Mouse (Mus musculus) kidney, postnatal 25 days (tissue): ENCODE measurements around the gene Rnf10.

Experiments
- DNase-seq, 2 experiments: peaks; one replicate each; pipeline ENCODE4 v3.0.0; 2021; ENCODE audit warnings: mixed read lengths in 2 of 2

Gene Rnf10

GRCm38 (mm10) chr5:115233031-115233780, 39.5 kb downstream of the Rnf10 start:
- DNase-seq, result no peak

- DNase-seq, result no peak
These were observed 40.2 kb downstream of the Rnf10 start for GRCm38 (mm10) chr5:115232516-115232915.

GRCm38 (mm10) chr5:115231552-115232120, 41.1 kb downstream of the Rnf10 start:
- no peak for DNase-seq

- DNase-seq, result no peak
These were observed 41.7 kb downstream of the Rnf10 start for GRCm38 (mm10) chr5:115230830-115231551.

- DNase-seq, result no peak
These were observed 50.2 kb downstream of the Rnf10 start for GRCm38 (mm10) chr5:115222485-115222884.

GRCm38 (mm10) chr5:115220931-115221640, 51.6 kb downstream of the Rnf10 start:
- no peak for DNase-seq

- DNase-seq, result no peak
These were observed 54.7 kb downstream of the Rnf10 start for GRCm38 (mm10) chr5:115217998-115218397.

GRCm38 (mm10) chr5:115215273-115216185, 57.2 kb downstream of the Rnf10 start:
- DNase-seq, result no peak

GRCm38 (mm10) chr5:115214864-115215263, 57.8 kb downstream of the Rnf10 start:
- DNase-seq, result no peak

GRCm38 (mm10) chr5:115212861-115213260, 59.8 kb downstream of the Rnf10 start:
- DNase-seq, result no peak

GRCm38 (mm10) chr5:115212451-115212850, 60.2 kb downstream of the Rnf10 start:
- no peak for DNase-seq

- peak; percentile 40 to 57 for DNase-seq
These were observed 62.3 kb downstream of the Rnf10 start for GRCm38 (mm10) chr5:115210380-115210779.

- DNase-seq, result no peak
These were observed 64.1 kb downstream of the Rnf10 start for GRCm38 (mm10) chr5:115208601-115209000.

- DNase-seq, result no peak
These were observed 64.8 kb downstream of the Rnf10 start for GRCm38 (mm10) chr5:115207892-115208291.

GRCm38 (mm10) chr5:115207244-115207643, 65.5 kb downstream of the Rnf10 start:
- DNase-seq, result no peak

GRCm38 (mm10) chr5:115204562-115205311, 68.0 kb downstream of the Rnf10 start:
- peak; percentile 42 to 66 for DNase-seq

- DNase-seq, result peak; percentile 19 to 26
These were observed 68.8 kb downstream of the Rnf10 start for GRCm38 (mm10) chr5:115203735-115204561.

- DNase-seq, result no peak
These were observed 78.0 kb downstream of the Rnf10 start for GRCm38 (mm10) chr5:115194626-115195221.

- DNase-seq, result peak; percentile 64 to 65
These were observed 78.8 kb downstream of the Rnf10 start, which contains the start of gene Cabp1 for GRCm38 (mm10) chr5:115193669-115194625. Gene Cabp1 (minus strand): TSS chr5:115194381.
